Mouse (Mus musculus): Measurements from ENCODE around the gene Ispd. TPM values are rescaled to one million over a fixed set of nuclear protein-coding genes. Genes with fewer than 3 reads are reported as not detected.

Ispd gene
- polyA plus RNA-seq, 1 experiment: 2.5 TPM

GRCm38 (mm10) chr12:36423677-36424076 lies 42.4 kb downstream of the Ispd start:
- Histone ChIP-seq H3K4me1 (ENCODE audit: control insufficient read depth, insufficient read depth, low read length) (no peaks in the 10 kb centered on the region), H3K36me3 (ENCODE audit: control insufficient read depth, insufficient read depth, low read length) (no peaks in the 10 kb centered on the region), H3K27ac (ENCODE audit: insufficient read depth, low read depth, low read length) (peak overlapping the region; percentile 6; the same call in 1 of the 2 replicates), H3K4me3 (ENCODE audit: insufficient read depth, low read depth, low read length) (no peak overlapping the region), H3K27me3 (replicated peaks; ENCODE audit: control insufficient read depth, insufficient read depth, low read length) (no peaks in the 10 kb centered on the region)
- TF ChIP-seq CTCF (conservative IDR thresholded peaks at IDR 0.05; ENCODE audit: insufficient read depth, insufficient read length, low read depth, low read length) (no peak), POLR2A (IDR thresholded peaks at IDR 0.05; ENCODE audit: low read depth, low read length) (no peak)
- DNase-seq: peak; percentile 43
- 40% methylated on average over 10 of the region's 10 CpGs for WGBS

GRCm38 (mm10) chr12:36425258-36425657 lies 44.0 kb downstream of the Ispd start:
- H3K4me1 ChIP-seq (ENCODE audit: control insufficient read depth, insufficient read depth, low read length): no peaks in the 10 kb centered on the region
- WGBS: 90% methylated on average over 7 of the region's 7 CpGs
- DNase-seq: no peak
- H3K36me3 ChIP-seq (ENCODE audit: control insufficient read depth, insufficient read depth, low read length): no peaks in the 10 kb centered on the region
- H3K27me3 ChIP-seq (replicated peaks; ENCODE audit: control insufficient read depth, insufficient read depth, low read length): no peaks in the 10 kb centered on the region
- H3K4me3 ChIP-seq (ENCODE audit: insufficient read depth, low read depth, low read length): no peak overlapping the region
- TF ChIP-seq POLR2A (IDR thresholded peaks at IDR 0.05; ENCODE audit: low read depth, low read length): no peak
- TF ChIP-seq CTCF (conservative IDR thresholded peaks at IDR 0.05; ENCODE audit: insufficient read depth, insufficient read length, low read depth, low read length): no peak
- no peak overlapping the region for H3K27ac ChIP-seq (ENCODE audit: insufficient read depth, low read depth, low read length)

- 64% methylated on average over 15 of the region's 15 CpGs for WGBS
- Histone ChIP-seq H3K4me3 (ENCODE audit: insufficient read depth, low read depth, low read length) (no peak overlapping the region), H3K27ac (ENCODE audit: insufficient read depth, low read depth, low read length) (no peak overlapping the region), H3K4me1 (ENCODE audit: control insufficient read depth, insufficient read depth, low read length) (no peaks in the 10 kb centered on the region), H3K27me3 (replicated peaks; ENCODE audit: control insufficient read depth, insufficient read depth, low read length) (no peaks in the 10 kb centered on the region), H3K36me3 (ENCODE audit: control insufficient read depth, insufficient read depth, low read length) (no peaks in the 10 kb centered on the region)
- TF ChIP-seq POLR2A (IDR thresholded peaks at IDR 0.05; ENCODE audit: low read depth, low read length) (no peak), CTCF (conservative IDR thresholded peaks at IDR 0.05; ENCODE audit: insufficient read depth, insufficient read length, low read depth, low read length) (no peak)
- peak; percentile 27 for DNase-seq
Observed at GRCm38 (mm10) chr12:36426163-36427045, 45.2 kb downstream of the Ispd start.

GRCm38 (mm10) chr12:36436956-36437355 lies 55.7 kb downstream of the Ispd start:
- H3K27ac ChIP-seq (ENCODE audit: insufficient read depth, low read depth, low read length): no peak overlapping the region
- TF ChIP-seq POLR2A (IDR thresholded peaks at IDR 0.05; ENCODE audit: low read depth, low read length) (no peak), CTCF (conservative IDR thresholded peaks at IDR 0.05; ENCODE audit: insufficient read depth, insufficient read length, low read depth, low read length) (no peak)
- no peak overlapping the region for H3K4me3 ChIP-seq (ENCODE audit: insufficient read depth, low read depth, low read length)
- H3K36me3 ChIP-seq (ENCODE audit: control insufficient read depth, insufficient read depth, low read length): no peaks in the 10 kb centered on the region
- no peaks in the 10 kb centered on the region for H3K27me3 ChIP-seq (replicated peaks; ENCODE audit: control insufficient read depth, insufficient read depth, low read length)
- no peak for DNase-seq
- no peaks in the 10 kb centered on the region for H3K4me1 ChIP-seq (ENCODE audit: control insufficient read depth, insufficient read depth, low read length)
- WGBS: 75% methylated on average over 5 of the region's 5 CpGs

GRCm38 (mm10) chr12:36439396-36439795 lies 58.1 kb downstream of the Ispd start:
- DNase-seq: no peak
- H3K27me3 ChIP-seq (replicated peaks; ENCODE audit: control insufficient read depth, insufficient read depth, low read length): no peaks in the 10 kb centered on the region
- no peaks in the 10 kb centered on the region for H3K4me1 ChIP-seq (ENCODE audit: control insufficient read depth, insufficient read depth, low read length)
- no peaks in the 10 kb centered on the region for H3K36me3 ChIP-seq (ENCODE audit: control insufficient read depth, insufficient read depth, low read length)
- TF ChIP-seq POLR2A (IDR thresholded peaks at IDR 0.05; ENCODE audit: low read depth, low read length): no peak
- TF ChIP-seq CTCF (conservative IDR thresholded peaks at IDR 0.05; ENCODE audit: insufficient read depth, insufficient read length, low read depth, low read length): no peak
- H3K4me3 ChIP-seq (ENCODE audit: insufficient read depth, low read depth, low read length): no peak overlapping the region
- 70% methylated on average over 8 of the region's 8 CpGs for WGBS
- H3K27ac ChIP-seq (ENCODE audit: insufficient read depth, low read depth, low read length): no peak overlapping the region

GRCm38 (mm10) chr12:36456002-36456401 lies 74.8 kb downstream of the Ispd start:
- over 99% methylated on average over 3 of the region's 3 CpGs for WGBS
- no peak for DNase-seq

GRCm38 (mm10) chr12:36457726-36458125 lies 76.5 kb downstream of the Ispd start:
- DNase-seq: no peak
- no peaks in the 10 kb centered on the region for H3K36me3 ChIP-seq (ENCODE audit: control insufficient read depth, insufficient read depth, low read length)
- 83% methylated on average over 2 of the region's 2 CpGs for WGBS
- TF ChIP-seq CTCF (conservative IDR thresholded peaks at IDR 0.05; ENCODE audit: insufficient read depth, insufficient read length, low read depth, low read length): no peak
- no peak overlapping the region for H3K27ac ChIP-seq (ENCODE audit: insufficient read depth, low read depth, low read length)
- no peaks in the 10 kb centered on the region for H3K27me3 ChIP-seq (replicated peaks; ENCODE audit: control insufficient read depth, insufficient read depth, low read length)
- no peak overlapping the region for H3K4me3 ChIP-seq (ENCODE audit: insufficient read depth, low read depth, low read length)
- no peaks in the 10 kb centered on the region for H3K4me1 ChIP-seq (ENCODE audit: control insufficient read depth, insufficient read depth, low read length)

More at GRCm38 (mm10) chr12:36456002-36456401, 74.8 kb downstream of the Ispd start:
- Histone ChIP-seq H3K36me3 (ENCODE audit: control insufficient read depth, insufficient read depth, low read length) (no peaks in the 10 kb centered on the region), H3K4me1 (ENCODE audit: control insufficient read depth, insufficient read depth, low read length) (no peaks in the 10 kb centered on the region), H3K27ac (ENCODE audit: insufficient read depth, low read depth, low read length) (no peak overlapping the region), H3K27me3 (replicated peaks; ENCODE audit: control insufficient read depth, insufficient read depth, low read length) (no peaks in the 10 kb centered on the region), H3K4me3 (ENCODE audit: insufficient read depth, low read depth, low read length) (no peak overlapping the region)
- no peak for TF ChIP-seq POLR2A (IDR thresholded peaks at IDR 0.05; ENCODE audit: low read depth, low read length)
- TF ChIP-seq CTCF (conservative IDR thresholded peaks at IDR 0.05; ENCODE audit: insufficient read depth, insufficient read length, low read depth, low read length): no peak
